Comparison of ENCODE assay signal across 8 mouse cellular contexts in genomic region chr6:31399566-31399965, GRCm38 (mm10). TPM values are rescaled to one million over a fixed set of nuclear protein-coding genes. Genes with fewer than 3 reads are reported as not detected.
DNase-seq lines count a peak whose midpoint lies in the region; ATAC-seq lines count a peak whose summit lies in the region.

No protein-coding gene starts in this region.

- H3K27me3 ChIP-seq in intestine, embryonic 14.5 days (replicated peaks; ENCODE audit: control insufficient read depth, insufficient read depth, low read length), result no peaks in the 10 kb centered on the region
- H3K27me3 ChIP-seq in liver, embryonic 15.5 days, result no peaks in the 10 kb centered on the region
- no peaks in the 10 kb centered on the region for H3K27me3 ChIP-seq in neural tube, embryonic 12.5 days (replicated peaks)

- H3K27ac ChIP-seq in intestine, embryonic 14.5 days (ENCODE audit: low read depth), result no peak overlapping the region
- H3K27ac ChIP-seq in liver, embryonic 15.5 days (replicated peaks), result peak overlapping the region; percentile 93
- H3K27ac ChIP-seq in neural tube, embryonic 12.5 days, result no peak overlapping the region

- H3K36me3 ChIP-seq in intestine, embryonic 14.5 days (ENCODE audit: control insufficient read depth, insufficient read depth, low read length), result no peaks in the 10 kb centered on the region
- no peaks in the 10 kb centered on the region for H3K36me3 ChIP-seq in liver, embryonic 15.5 days (replicated peaks)
- no peaks in the 10 kb centered on the region for H3K36me3 ChIP-seq in neural tube, embryonic 12.5 days

- no peaks in the 10 kb centered on the region for H3K9me3 ChIP-seq in intestine, embryonic 14.5 days (ENCODE audit: control insufficient read depth, low read length)
- no peaks in the 10 kb centered on the region for H3K9me3 ChIP-seq in liver, embryonic 15.5 days (replicated peaks)
- no peaks in the 10 kb centered on the region for H3K9me3 ChIP-seq in neural tube, embryonic 12.5 days

- H3K4me1 ChIP-seq in intestine, embryonic 14.5 days (replicated peaks; ENCODE audit: control insufficient read depth, insufficient read depth, low read length), result peaks cover 28% of the 10 kb centered on the region
- H3K4me1 ChIP-seq in liver, embryonic 15.5 days (replicated peaks), result peaks cover 55% of the 10 kb centered on the region
- peaks cover 26% of the 10 kb centered on the region for H3K4me1 ChIP-seq in neural tube, embryonic 12.5 days

- peak overlapping the region; percentile 91 for H3K4me2 ChIP-seq in intestine, embryonic 14.5 days (ENCODE audit: low read length)
- peak overlapping the region; percentile 77 for H3K4me2 ChIP-seq in liver, embryonic 15.5 days
- H3K4me2 ChIP-seq in neural tube, embryonic 12.5 days (replicated peaks), result peak overlapping the region; percentile 89

- no peak for ATAC-seq in CD4-positive, CD25-positive, alpha-beta regulatory T cell, adult 4 months
- ATAC-seq in erythroid progenitor cell, adult 5-6 weeks (replicated peaks; ENCODE audit: low FRiP score, poor library complexity, severe bottlenecking), result peak; percentile 62
- no peak for ATAC-seq in intestine, embryonic 14.5 days (replicated peaks; ENCODE audit: low FRiP score, low TSS enrichment, low read depth)
- peak; percentile 22 for ATAC-seq in liver, embryonic 15.5 days (ENCODE audit: insufficient read depth)
- no peak for ATAC-seq in neural tube, embryonic 12.5 days (ENCODE audit: low FRiP score, low read depth)

- peak; percentile 17 for DNase-seq in CD4-positive, CD25-positive, alpha-beta regulatory T cell, adult 2 months (ENCODE audit: low read depth, low spot score)
- peak; percentile 30 for DNase-seq in adrenal gland, postnatal 25 days
- no peak for DNase-seq in intestine, embryonic 14.5 days (ENCODE audit: low spot score)
- DNase-seq in T-cell, adult 2 months (ENCODE audit: low spot score), result no peak

- H3K4me3 ChIP-seq in intestine, embryonic 14.5 days (ENCODE audit: low read depth, low read length), result peak overlapping the region; percentile 61
- H3K4me3 ChIP-seq in liver, embryonic 15.5 days (replicated peaks), result peak overlapping the region; percentile 97
- peak overlapping the region; percentile 95 for H3K4me3 ChIP-seq in neural tube, embryonic 12.5 days

- peak overlapping the region; percentile 84 for H3K9ac ChIP-seq in intestine, embryonic 14.5 days (ENCODE audit: low read length)
- peak overlapping the region; percentile 99 for H3K9ac ChIP-seq in liver, embryonic 15.5 days
- peak overlapping the region; percentile 95 for H3K9ac ChIP-seq in neural tube, embryonic 12.5 days

- 1% methylated on average over 13 of the region's 13 CpGs for WGBS in intestine, embryonic 14.5 days
- under 1% methylated on average over 13 of the region's 13 CpGs for WGBS in liver, embryonic 15.5 days (ENCODE audit: insufficient replicate concordance)
- 1% methylated on average over 13 of the region's 13 CpGs for WGBS in neural tube, embryonic 12.5 days

RNA-seq across cellular contexts. Expression of gene Mkln1, which starts 1.0 kb away (rescaled TPM):
- 100 to 1,000 TPM; 314 to 377 TPM for polyA plus RNA-seq in CD4-positive, CD25-positive, alpha-beta regulatory T cell, adult 4 months (2017; shearing (Covaris generic))
- total RNA-seq in adrenal gland, postnatal 25 days (2021), result 182 and 190 TPM in 2 replicates
- total RNA-seq in erythroid progenitor cell, adult 5-6 weeks (2015; ENCODE audit: low replicate concordance), result 165 and 214 TPM in 2 replicates
- 218 and 225 TPM in 2 replicates for total RNA-seq in erythroid progenitor cell, adult 5-6 weeks (2017; ENCODE audit: low replicate concordance)
- polyA plus RNA-seq in intestine, embryonic 14.5 days (2014; fragmentation: Nextera tagmentation; extraction: Ambion mirVana), result 167 and 185 TPM in 2 replicates
- polyA plus RNA-seq in liver, embryonic 15.5 days (2015; fragmentation: Nextera tagmentation; extraction: Ambion mirVana), result 126 and 133 TPM in 2 replicates
- 169 and 185 TPM in 2 replicates for polyA plus RNA-seq in neural tube, embryonic 12.5 days (2016; fragmentation: Nextera tagmentation; extraction: Ambion mirVana)

Comparison
In these comparisons a context has a peak if more than half of its experiments do, and no peak if none do; other contexts are left out.
1. DNase-seq: peak in CD4-positive, CD25-positive, alpha-beta regulatory T cell, adult 2 months (single experiment) and adrenal gland, postnatal 25 days (single experiment); none in intestine, embryonic 14.5 days (single experiment) and T-cell, adult 2 months (single experiment).
2. ATAC-seq: peak in erythroid progenitor cell, adult 5-6 weeks (single experiment) and liver, embryonic 15.5 days (single experiment); none in CD4-positive, CD25-positive, alpha-beta regulatory T cell, adult 4 months (single experiment), intestine, embryonic 14.5 days (single experiment) and neural tube, embryonic 12.5 days (single experiment).
3. Peak in every context shown above with its lines, with median percentiles within 50 percentile points of each other: H3K4me2 ChIP-seq, H3K4me3 ChIP-seq and H3K9ac ChIP-seq.